Mouse (Mus musculus) intestine, embryonic 14.5 days (tissue): Measurements from ENCODE around the gene Usp31. TPM values are rescaled to one million over a fixed set of nuclear protein-coding genes. Genes with fewer than 3 reads are reported as not detected.

ENCODE experiments used
- ATAC-seq: fragments of 200-750 bp; cut with Nextera tagmentation; replicated peaks from 2 replicates; pipeline ENCODE4 v1.8.0; 2017; ENCODE audit warnings: low read depth, moderate number of reproducible peaks, moderate TSS enrichment, moderate library complexity; ENCODE audit not compliant: low FRiP score, low TSS enrichment
- DNase-seq: peaks from one replicate; pipeline ENCODE4 v3.0.0-alpha.2; 2018; ENCODE audit warnings: low spot score
- H3K27ac ChIP-seq: fragments of 300-500 bp; sonication (generic); 2 replicates; pipeline ENCODE4 v1.5.1; 2014; ENCODE audit warnings: low read depth, mild to moderate bottlenecking, control low read depth
- H3K27me3 ChIP-seq: fragments of 300-500 bp; sonication (generic); replicated peaks from 2 replicates; pipeline ENCODE4 v1.6.1; 2014; ENCODE audit warnings: low read length, control low read depth; ENCODE audit not compliant: control insufficient read depth, insufficient read depth
- H3K36me3 ChIP-seq: fragments of 300-500 bp; sonication (generic); 2 replicates; pipeline ENCODE4 v1.6.1; 2014; ENCODE audit warnings: low read length, control low read depth; ENCODE audit not compliant: control insufficient read depth, insufficient read depth
- H3K4me1 ChIP-seq: fragments of 300-500 bp; sonication (generic); replicated peaks from 2 replicates; pipeline ENCODE4 v1.6.1; 2014; ENCODE audit warnings: low read length, control low read depth, mixed read lengths; ENCODE audit not compliant: control insufficient read depth, insufficient read depth
- H3K4me2 ChIP-seq: fragments of 300-500 bp; sonication (generic); 2 replicates; pipeline ENCODE4 v1.6.1; 2014; ENCODE audit warnings: low read length
- H3K4me3 ChIP-seq: fragments of 300-500 bp; sonication (generic); 2 replicates; pipeline ENCODE4 v1.5.1; 2014; ENCODE audit warnings: low read depth, low read length, control low read depth, mixed read lengths
- H3K9ac ChIP-seq: fragments of 300-500 bp; sonication (generic); 2 replicates; pipeline ENCODE4 v1.6.1; 2014; ENCODE audit warnings: mild to moderate bottlenecking, low read length
- H3K9me3 ChIP-seq: fragments of 300-500 bp; sonication (generic); 2 replicates; pipeline ENCODE4 v1.6.1; 2016; ENCODE audit warnings: low read length, control low read depth; ENCODE audit not compliant: control insufficient read depth
- WGBS: fragments of 180-500 bp; shearing (Covaris S2); extraction: QIAGEN DNeasy Blood & Tissue Kit; methylation state at CpG from one replicate; pipeline ENCODE4 v1.1.7; 2014; 5-methylcytosine and 5-hydroxymethylcytosine counted together
- polyA plus RNA-seq: library from polyadenylated mRNA; unstranded; fragments of >200 nt; fragmentation: Nextera tagmentation; extraction: Ambion mirVana; gene quantifications from 2 replicates; pipeline ENCODE4 v1.2.1, GENCODE M21; 2014

Gene Usp31
- polyA plus RNA-seq, 1 experiment from 2014 or later, result 3.0 TPM

- Histone ChIP-seq H3K9me3 (no peaks in the 10 kb centered on the region), H3K4me2 (no peak overlapping the region), H3K27me3 (no peaks in the 10 kb centered on the region), H3K27ac (no peak overlapping the region), H3K36me3 (peaks cover 7% of the 10 kb centered on the region), H3K9ac (no peak overlapping the region), H3K4me1 (no peaks in the 10 kb centered on the region), H3K4me3 (no peak overlapping the region)
- ATAC-seq, result no peak
- WGBS, result 58% methylated on average over 12 of the region's 12 CpGs
- DNase-seq, result peak; percentile 65
Measured at GRCm38 (mm10) chr7:121640998-121641762, 65.9 kb downstream of the Usp31 start.

- WGBS, result 79% methylated on average over 5 of the region's 5 CpGs
- H3K4me2 ChIP-seq, result no peak overlapping the region
- no peak overlapping the region for H3K9ac ChIP-seq
- H3K36me3 ChIP-seq, result no peaks in the 10 kb centered on the region
- DNase-seq (no peak), ATAC-seq (no peak)
- H3K9me3 ChIP-seq, result no peaks in the 10 kb centered on the region
- no peaks in the 10 kb centered on the region for H3K27me3 ChIP-seq
- no peak overlapping the region for H3K27ac ChIP-seq
- no peak overlapping the region for H3K4me3 ChIP-seq
- H3K4me1 ChIP-seq, result no peaks in the 10 kb centered on the region
Measured at GRCm38 (mm10) chr7:121636732-121637131, 70.3 kb downstream of the Usp31 start.

- DNase-seq (no peak), ATAC-seq (no peak)
- no peak overlapping the region for H3K4me2 ChIP-seq
- H3K4me3 ChIP-seq, result no peak overlapping the region
- H3K9ac ChIP-seq, result no peak overlapping the region
- H3K4me1 ChIP-seq, result no peaks in the 10 kb centered on the region
- no peaks in the 10 kb centered on the region for H3K27me3 ChIP-seq
- no peak overlapping the region for H3K27ac ChIP-seq
- no peaks in the 10 kb centered on the region for H3K9me3 ChIP-seq
- 79% methylated on average over 3 of the region's 3 CpGs for WGBS
- no peaks in the 10 kb centered on the region for H3K36me3 ChIP-seq
Measured at GRCm38 (mm10) chr7:121634236-121634635, 72.8 kb downstream of the Usp31 start.

- Histone ChIP-seq H3K9ac (no peak overlapping the region), H3K27ac (no peak overlapping the region), H3K36me3 (no peaks in the 10 kb centered on the region), H3K4me1 (no peaks in the 10 kb centered on the region), H3K4me3 (no peak overlapping the region), H3K4me2 (no peak overlapping the region), H3K9me3 (no peaks in the 10 kb centered on the region), H3K27me3 (no peaks in the 10 kb centered on the region)
- WGBS, result 31% methylated on average over 9 of the region's 9 CpGs
- DNase-seq, result no peak
- no peak for ATAC-seq
Measured at GRCm38 (mm10) chr7:121622835-121623420, 84.1 kb downstream of the Usp31 start.

- H3K27me3 ChIP-seq, result no peaks in the 10 kb centered on the region
- 58% methylated on average over 6 of the region's 6 CpGs for WGBS
- no peak overlapping the region for H3K4me3 ChIP-seq
- no peaks in the 10 kb centered on the region for H3K36me3 ChIP-seq
- no peak overlapping the region for H3K4me2 ChIP-seq
- DNase-seq, result no peak
- H3K9me3 ChIP-seq, result no peaks in the 10 kb centered on the region
- H3K9ac ChIP-seq, result no peak overlapping the region
- H3K27ac ChIP-seq, result no peak overlapping the region
- ATAC-seq, result no peak
- H3K4me1 ChIP-seq, result no peaks in the 10 kb centered on the region
Measured at GRCm38 (mm10) chr7:121622433-121622832, 84.6 kb downstream of the Usp31 start.

- WGBS, result 31% methylated on average over 4 of the region's 4 CpGs
- Histone ChIP-seq H3K4me2 (no peak overlapping the region), H3K9me3 (no peaks in the 10 kb centered on the region), H3K27me3 (no peaks in the 10 kb centered on the region), H3K4me3 (no peak overlapping the region), H3K4me1 (no peaks in the 10 kb centered on the region), H3K9ac (no peak overlapping the region), H3K27ac (no peak overlapping the region), H3K36me3 (no peaks in the 10 kb centered on the region)
- DNase-seq (peak; percentile 81), ATAC-seq (no peak)
Measured at GRCm38 (mm10) chr7:121601697-121602096, 105.4 kb downstream of the Usp31 start.

- no peak overlapping the region for H3K4me2 ChIP-seq
- H3K36me3 ChIP-seq, result no peaks in the 10 kb centered on the region
- WGBS, result 51% methylated on average over 3 of the region's 3 CpGs
- H3K4me3 ChIP-seq, result no peak overlapping the region
- no peaks in the 10 kb centered on the region for H3K9me3 ChIP-seq
- no peak overlapping the region for H3K27ac ChIP-seq
- H3K27me3 ChIP-seq, result no peaks in the 10 kb centered on the region
- H3K4me1 ChIP-seq, result no peaks in the 10 kb centered on the region
- DNase-seq (peak; percentile 85), ATAC-seq (no peak)
- H3K9ac ChIP-seq, result no peak overlapping the region
Measured at GRCm38 (mm10) chr7:121596401-121596800, 110.7 kb downstream of the Usp31 start.

GRCm38 (mm10) chr7:121595496-121595895 lies 111.6 kb downstream of the Usp31 start:
- WGBS, result 75% methylated on average over 4 of the region's 4 CpGs
- H3K27ac ChIP-seq, result no peak overlapping the region
- no peak overlapping the region for H3K4me3 ChIP-seq
- H3K4me1 ChIP-seq, result no peaks in the 10 kb centered on the region
- no peaks in the 10 kb centered on the region for H3K9me3 ChIP-seq
- no peak for ATAC-seq
- no peak for DNase-seq
- no peaks in the 10 kb centered on the region for H3K27me3 ChIP-seq
- H3K4me2 ChIP-seq, result no peak overlapping the region
- H3K36me3 ChIP-seq, result no peaks in the 10 kb centered on the region
- H3K9ac ChIP-seq, result no peak overlapping the region

- 87% methylated on average over 5 of the region's 5 CpGs for WGBS
- DNase-seq, result no peak
- Histone ChIP-seq H3K27me3 (no peaks in the 10 kb centered on the region), H3K36me3 (no peaks in the 10 kb centered on the region), H3K4me2 (no peak overlapping the region), H3K9me3 (no peaks in the 10 kb centered on the region), H3K4me1 (no peaks in the 10 kb centered on the region), H3K9ac (no peak overlapping the region), H3K27ac (no peak overlapping the region), H3K4me3 (no peak overlapping the region)
- ATAC-seq, result no peak
Measured at GRCm38 (mm10) chr7:121595085-121595484, 112.0 kb downstream of the Usp31 start.
